Mouse (Mus musculus) liver, adult 2 months (tissue): ENCODE data around the gene Pdx1. TPM values are rescaled to one million over a fixed set of nuclear protein-coding genes. Genes with fewer than 3 reads are reported as not detected.

Experiments
- DNase-seq: peaks from one replicate; pipeline ENCODE4 v3.0.0-alpha.2; 2011; ENCODE audit warnings: low read depth, low spot score; ENCODE audit errors: extremely low read depth
- H3K27ac ChIP-seq: fragments of 200-500 bp; replicated peaks from 2 replicates; pipeline ENCODE4 v1.5.1; 2012; ENCODE audit warnings: low read depth, mild to moderate bottlenecking, control low read depth, inconsistent platforms, low read length; ENCODE audit not compliant: insufficient read depth
- H3K27me3 ChIP-seq: fragments of 200-500 bp; 2 replicates; pipeline ENCODE4 v1.6.1; 2012; ENCODE audit warnings: mild to moderate bottlenecking, moderate library complexity, low read length, inconsistent platforms; ENCODE audit not compliant: control insufficient read depth, insufficient read depth
- H3K36me3 ChIP-seq: fragments of 200-500 bp; 2 replicates; pipeline ENCODE4 v1.6.1; 2012; ENCODE audit warnings: low read length, inconsistent platforms; ENCODE audit not compliant: control insufficient read depth, insufficient read depth
- H3K4me1 ChIP-seq: fragments of 200-500 bp; 2 replicates; pipeline ENCODE4 v1.6.1; 2011; ENCODE audit warnings: low read length; ENCODE audit not compliant: control insufficient read depth, insufficient read depth
- H3K4me3 ChIP-seq: fragments of 200-500 bp; 2 replicates; pipeline ENCODE4 v1.5.1; 2011; ENCODE audit warnings: low read depth, mild to moderate bottlenecking, control low read depth, low read length, moderate library complexity; ENCODE audit not compliant: insufficient read depth
- H3K79me2 ChIP-seq: fragments of 200-500 bp; 2 replicates; pipeline ENCODE4 v1.6.1; 2012; ENCODE audit warnings: inconsistent platforms, mild to moderate bottlenecking, low read length, moderate library complexity; ENCODE audit not compliant: control insufficient read depth, insufficient read depth
- H3K9ac ChIP-seq: fragments of 200-500 bp; 2 replicates; pipeline ENCODE4 v1.6.1; 2012; ENCODE audit warnings: low read depth, mild to moderate bottlenecking, control low read depth, inconsistent platforms, low read length
- CTCF ChIP-seq: fragments of 200-500 bp; IDR thresholded peaks from 2 replicates; pipeline ENCODE4 v1.5.1; 2011; ENCODE audit warnings: low read depth, low read length, control low read depth
- POLR2A ChIP-seq: fragments of 200-500 bp; IDR thresholded peaks from 2 replicates; pipeline ENCODE4 v1.6.1; 2011; ENCODE audit warnings: low read length, control low read depth; ENCODE audit not compliant: insufficient read depth; ENCODE audit errors: extremely low read depth
- WGBS: fragments of 180-500 bp; shearing (Covaris S2); methylation state at CpG from one replicate; pipeline ENCODE4 v1.1.7; 2018; 5-methylcytosine and 5-hydroxymethylcytosine counted together
- polyA plus RNA-seq: library from polyadenylated mRNA; depleted of rRNA; stranded (reverse); fragments of >200 nt; gene quantifications from 2 replicates; pipeline ENCODE4 v1.2.3, GENCODE M21; 2012
- total RNA-seq: library from RNA; depleted of rRNA; stranded (reverse); fragments of >200 nt; gene quantifications from 2 replicates; pipeline ENCODE4 v1.2.3, GENCODE M21; 2014

Pdx1 gene
- total and polyA plus RNA-seq, 2 experiments = not detected

- no peak for DNase-seq
- 9% methylated on average over 27 of the region's 27 CpGs for WGBS
- H3K79me2 ChIP-seq = no peaks in the 10 kb centered on the region
- no peak overlapping the region for H3K4me3 ChIP-seq
- no peaks in the 10 kb centered on the region for H3K4me1 ChIP-seq
- H3K9ac ChIP-seq = no peak overlapping the region
- no peak overlapping the region for H3K27ac ChIP-seq
- H3K27me3 ChIP-seq = peaks cover 5% of the 10 kb centered on the region; the same call in 1 of the 2 replicates
- H3K36me3 ChIP-seq = peaks cover 7% of the 10 kb centered on the region; the same call in 1 of the 2 replicates
- TF ChIP-seq CTCF = no peak; the same call in 1 of the 2 replicates
- no peak; the same call in 1 of the 2 replicates for TF ChIP-seq POLR2A
These were observed 43.3 kb downstream of the Pdx1 start for GRCm38 (mm10) chr5:147312830-147313685.

GRCm38 (mm10) chr5:147314646-147315431 is 45.1 kb downstream of the Pdx1 start:
- Histone ChIP-seq H3K79me2 (peaks cover 5% of the 10 kb centered on the region; the same call in 1 of the 2 replicates), H3K4me3 (no peak overlapping the region), H3K27me3 (no peaks in the 10 kb centered on the region; the same call in 1 of the 2 replicates), H3K4me1 (peaks cover 7% of the 10 kb centered on the region), H3K36me3 (peaks cover 7% of the 10 kb centered on the region; the same call in 1 of the 2 replicates), H3K27ac (no peak overlapping the region), H3K9ac (no peak overlapping the region)
- no peak for TF ChIP-seq CTCF
- no peak for TF ChIP-seq POLR2A
- DNase-seq = no peak
- 71% methylated on average over 39 of the region's 39 CpGs for WGBS

GRCm38 (mm10) chr5:147315432-147316075 is 45.8 kb downstream of the Pdx1 start:
- TF ChIP-seq POLR2A (no peak), CTCF (no peak)
- 64% methylated on average over 25 of the region's 25 CpGs for WGBS
- Histone ChIP-seq H3K79me2 (peaks cover 5% of the 10 kb centered on the region; the same call in 1 of the 2 replicates), H3K4me3 (no peak overlapping the region), H3K36me3 (peaks cover 7% of the 10 kb centered on the region; the same call in 1 of the 2 replicates), H3K27me3 (no peaks in the 10 kb centered on the region; the same call in 1 of the 2 replicates), H3K27ac (no peak overlapping the region), H3K9ac (no peak overlapping the region), H3K4me1 (peaks cover 12% of the 10 kb centered on the region)
- DNase-seq = no peak

- WGBS = 47% methylated on average over 7 of the region's 7 CpGs
- TF ChIP-seq CTCF (no peak), POLR2A (no peak)
- H3K27me3 ChIP-seq = no peaks in the 10 kb centered on the region
- peaks cover 7% of the 10 kb centered on the region; the same call in 1 of the 2 replicates for H3K36me3 ChIP-seq
- no peak overlapping the region for H3K27ac ChIP-seq
- no peak overlapping the region for H3K4me3 ChIP-seq
- peaks cover 5% of the 10 kb centered on the region; the same call in 1 of the 2 replicates for H3K79me2 ChIP-seq
- no peak for DNase-seq
- no peak overlapping the region for H3K9ac ChIP-seq
- peaks cover 12% of the 10 kb centered on the region for H3K4me1 ChIP-seq
These were observed 47.6 kb downstream of the Pdx1 start for GRCm38 (mm10) chr5:147317321-147317720.

- Histone ChIP-seq H3K4me3 (no peak overlapping the region), H3K79me2 (peaks cover 5% of the 10 kb centered on the region; the same call in 1 of the 2 replicates), H3K27ac (no peak overlapping the region), H3K4me1 (peaks cover 12% of the 10 kb centered on the region), H3K9ac (no peak overlapping the region; the same call in 1 of the 2 replicates), H3K36me3 (peaks cover 7% of the 10 kb centered on the region; the same call in 1 of the 2 replicates), H3K27me3 (no peaks in the 10 kb centered on the region)
- 60% methylated on average over 7 of the region's 7 CpGs for WGBS
- no peak for DNase-seq
- no peak for TF ChIP-seq POLR2A
- peak; percentile 77 for TF ChIP-seq CTCF
These were observed 48.2 kb downstream of the Pdx1 start for GRCm38 (mm10) chr5:147317991-147318390.
